Mouse (Mus musculus): ENCODE data around the gene Scamp5. TPM values are rescaled to one million over a fixed set of nuclear protein-coding genes. Genes with fewer than 3 reads are reported as not detected.
"Not testable (repeated sequence)": the region's sequence is repeated elsewhere in the genome, so short reads cannot be mapped to it uniquely, and the experiment has no call there.

The Scamp5 gene
- total RNA-seq, 2 experiments from 2014 or later = 1.4 to 2.4 TPM

- no peak for DNase-seq
Observed at GRCm38 (mm10) chr9:57452624-57453462, 15.0 kb downstream of the Scamp5 start.

- DNase-seq = no peak
Observed at GRCm38 (mm10) chr9:57449715-57450114, 18.1 kb downstream of the Scamp5 start.

- DNase-seq = no peak
Observed at GRCm38 (mm10) chr9:57440620-57441019, 27.2 kb downstream of the Scamp5 start.

- peak; percentile 92 for DNase-seq
Observed at GRCm38 (mm10) chr9:57439522-57440295, 28.2 kb downstream of the Scamp5 start, which contains the start of gene Ppcdc. TSS of gene Ppcdc (minus strand) at chr9:57440124.

- DNase-seq = no peak
Observed at GRCm38 (mm10) chr9:57439083-57439482, 28.8 kb downstream of the Scamp5 start.

- DNase-seq = no peak
Observed at GRCm38 (mm10) chr9:57437896-57438614, 29.8 kb downstream of the Scamp5 start.

GRCm38 (mm10) chr9:57436166-57436565 is 31.7 kb downstream of the Scamp5 start:
- no peak for DNase-seq

GRCm38 (mm10) chr9:57434405-57435165 is 33.3 kb downstream of the Scamp5 start:
- no peak for DNase-seq

- DNase-seq = peak; percentile 86
Observed at GRCm38 (mm10) chr9:57433097-57434032, 34.5 kb downstream of the Scamp5 start.

- DNase-seq = no peak
Observed at GRCm38 (mm10) chr9:57432480-57432879, 35.4 kb downstream of the Scamp5 start.

- DNase-seq = no peak
Observed at GRCm38 (mm10) chr9:57431202-57431601, 36.7 kb downstream of the Scamp5 start.

GRCm38 (mm10) chr9:57428391-57428790 is 39.5 kb downstream of the Scamp5 start:
- no peak for DNase-seq

- no peak for DNase-seq
Observed at GRCm38 (mm10) chr9:57427937-57428336, 39.9 kb downstream of the Scamp5 start.

- not testable (repeated sequence) for DNase-seq
Observed at GRCm38 (mm10) chr9:57427123-57427522, 40.7 kb downstream of the Scamp5 start.

GRCm38 (mm10) chr9:57425116-57425515 is 42.7 kb downstream of the Scamp5 start:
- no peak for DNase-seq

GRCm38 (mm10) chr9:57424066-57424465 is 43.8 kb downstream of the Scamp5 start:
- DNase-seq = no peak

GRCm38 (mm10) chr9:57421688-57422111 is 46.2 kb downstream of the Scamp5 start:
- no peak for DNase-seq

- DNase-seq = peak; percentile 65
Observed at GRCm38 (mm10) chr9:57421121-57421571, 46.7 kb downstream of the Scamp5 start.

GRCm38 (mm10) chr9:57420321-57421120 is 47.3 kb downstream of the Scamp5 start:
- peak; percentile 94 for DNase-seq
